Mouse (Mus musculus): ENCODE results near the gene Gm3055.
"Not testable (repeated sequence)": the region's sequence is repeated elsewhere in the genome, so short reads cannot be mapped to it uniquely, and the experiment has no call there.

The Gm3055 gene

DNA sequence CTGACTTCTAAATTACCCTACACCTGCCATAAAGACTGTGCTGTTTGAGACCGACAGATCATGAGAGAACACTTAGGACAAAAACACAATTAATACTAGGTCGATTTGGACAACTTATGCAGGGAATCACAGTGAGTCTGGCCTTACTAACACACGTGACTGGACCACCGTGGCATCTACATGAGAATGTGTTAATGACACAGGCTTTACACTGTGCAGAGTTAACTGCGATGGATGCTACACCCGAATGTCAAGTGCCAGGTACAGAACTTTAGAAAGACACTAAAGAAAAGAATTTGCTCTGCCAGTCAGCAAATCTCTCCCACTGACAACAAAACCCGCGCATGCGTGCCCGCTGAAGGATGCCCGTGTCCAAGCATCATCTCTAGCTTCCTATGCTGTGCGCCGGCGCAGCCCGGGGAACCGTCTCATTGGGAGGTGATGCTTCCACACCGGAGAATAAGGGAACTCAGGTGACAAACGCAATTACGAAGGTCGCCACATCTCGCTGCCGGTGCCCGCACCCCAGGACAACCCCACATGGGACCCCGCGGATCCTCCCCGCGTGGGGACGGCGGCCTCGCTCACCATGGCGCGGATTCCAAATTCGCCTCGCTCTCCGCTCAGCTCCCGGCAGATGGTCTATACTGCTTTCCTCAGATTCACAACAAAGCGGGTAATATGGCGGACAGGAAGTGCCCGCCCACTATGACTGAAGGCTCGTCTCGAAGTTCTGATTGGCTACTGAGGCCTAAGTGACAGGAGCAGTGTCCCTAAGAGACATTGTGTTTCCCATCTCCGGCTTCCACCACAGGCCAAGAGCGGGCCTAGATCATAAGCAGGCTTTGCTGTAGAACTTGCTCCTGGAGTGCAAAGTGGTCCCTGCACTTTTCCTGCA is at the start of gene Gm3055:
Gene Gm3055 (minus strand): TSS at position 656 of the 898 bp plus-strand sequence.
- not testable (repeated sequence) for DNase-seq (ENCODE audit: low spot score)

DNA sequence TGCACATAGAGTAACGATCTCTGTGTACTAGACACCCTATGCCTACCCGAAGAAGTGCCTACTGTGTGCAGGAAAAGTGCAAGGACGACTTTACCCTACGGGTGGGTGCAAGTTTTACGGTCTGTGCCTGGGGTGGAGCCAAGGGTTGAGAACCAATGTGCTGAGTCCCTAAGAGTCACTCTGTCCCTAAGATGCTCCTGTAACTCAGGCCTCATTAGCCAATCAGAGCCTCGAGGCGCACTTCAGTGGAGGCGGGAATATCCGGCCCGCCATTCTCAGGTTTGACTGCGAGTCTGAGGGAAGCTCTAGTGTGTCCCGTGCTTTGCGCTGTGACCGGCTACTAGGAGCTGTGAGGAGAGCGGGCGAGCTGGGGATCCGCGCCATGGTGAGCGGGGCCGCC is 40.9 kb upstream of the Gm3055 start, which contains the start of gene Gm4767:
Gene Gm4767 (plus strand): TSS at position 288 of the 400 bp plus-strand sequence.
- peak; percentile 12 for DNase-seq (ENCODE audit: low spot score)

DNA sequence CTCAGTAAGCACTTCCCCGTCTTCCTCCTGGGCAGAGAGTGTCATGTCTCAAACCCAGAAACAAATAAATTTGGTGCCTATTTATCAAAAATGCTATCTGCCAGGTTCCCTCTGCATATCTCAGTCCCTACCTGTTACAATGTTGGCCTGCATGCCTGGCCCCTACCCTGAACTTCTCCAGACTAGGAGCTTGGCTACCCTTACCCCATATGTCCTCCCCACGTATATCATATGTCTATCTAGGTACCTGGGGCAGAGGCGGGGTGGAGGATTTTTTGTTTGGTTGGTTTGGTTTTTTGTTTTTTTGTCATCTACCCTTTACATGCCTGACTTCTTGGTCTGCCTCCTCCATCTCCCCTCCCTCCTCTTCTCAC is 430 bp upstream of the Gm3055 start:
- DNase-seq (ENCODE audit: low spot score) = not testable (repeated sequence)

DNA sequence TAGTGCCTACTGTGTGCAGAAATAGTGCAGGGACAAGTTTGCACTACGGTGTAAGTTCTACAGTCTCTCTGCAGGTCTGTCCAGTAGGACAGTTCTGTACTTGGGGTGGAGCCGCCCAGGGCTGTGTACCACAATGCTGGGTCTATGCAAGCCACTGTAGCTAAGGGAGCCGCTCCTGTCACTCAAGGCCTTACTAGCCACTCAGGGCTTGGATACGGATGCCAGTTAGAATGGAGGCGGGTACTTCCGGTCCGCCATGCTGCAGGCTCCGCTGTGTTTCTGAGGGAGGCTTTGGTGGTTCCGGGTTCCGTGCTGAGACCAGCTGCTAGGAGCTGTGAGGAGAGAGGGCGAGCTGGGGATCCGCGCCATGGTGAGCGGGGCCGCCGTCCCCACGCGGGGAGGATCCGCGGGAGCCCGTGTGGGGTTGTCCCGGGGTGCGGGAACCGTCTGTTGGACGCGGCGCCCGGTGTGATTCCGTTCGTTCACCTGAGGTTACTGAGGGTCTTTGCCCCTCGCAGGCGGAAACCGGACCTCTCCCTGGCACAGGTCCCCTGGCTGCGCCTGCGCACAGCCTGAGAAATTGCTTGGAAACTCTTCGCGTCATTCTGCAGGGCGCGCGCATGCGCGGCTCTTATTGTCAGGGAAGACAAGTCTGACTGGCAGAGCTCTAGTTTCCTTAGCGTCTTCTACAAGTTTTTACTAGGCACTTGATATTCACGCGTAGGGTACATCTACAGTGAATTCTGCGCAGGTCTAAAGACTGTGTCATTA is 66.2 kb downstream of the Gm3055 start, which contains the start of gene Zfp433:
Gene Zfp433 (plus strand): TSS at position 295 of the 771 bp plus-strand sequence.
- DNase-seq (ENCODE audit: low spot score) = not testable (repeated sequence)

Measured in T-cell, adult 2 months (primary cell).